Mouse (Mus musculus) E14TG2a.4 (cell line): ENCODE measurements at regions not wholly inside any gene's neighbourhood (a gene's known extent, or its start where the extent isn't known, plus 50 kb on each side); places are given as distances from the start of the nearest gene placed in this dataset.

Experiments used
- CTCF ChIP-seq: conservative IDR thresholded peaks from 2 replicates; pipeline ENCODE4 v1.5.1; 2014; ENCODE audit warnings: low read length
- NANOG ChIP-seq: IDR thresholded peaks from 2 replicates; pipeline ENCODE4 v1.6.1; 2014; ENCODE audit warnings: borderline replicate concordance, low read length, mixed read lengths
- POU5F1 ChIP-seq: IDR thresholded peaks from 2 replicates; pipeline ENCODE4 v1.6.1; 2014; ENCODE audit warnings: low read length, borderline replicate concordance

DNA sequence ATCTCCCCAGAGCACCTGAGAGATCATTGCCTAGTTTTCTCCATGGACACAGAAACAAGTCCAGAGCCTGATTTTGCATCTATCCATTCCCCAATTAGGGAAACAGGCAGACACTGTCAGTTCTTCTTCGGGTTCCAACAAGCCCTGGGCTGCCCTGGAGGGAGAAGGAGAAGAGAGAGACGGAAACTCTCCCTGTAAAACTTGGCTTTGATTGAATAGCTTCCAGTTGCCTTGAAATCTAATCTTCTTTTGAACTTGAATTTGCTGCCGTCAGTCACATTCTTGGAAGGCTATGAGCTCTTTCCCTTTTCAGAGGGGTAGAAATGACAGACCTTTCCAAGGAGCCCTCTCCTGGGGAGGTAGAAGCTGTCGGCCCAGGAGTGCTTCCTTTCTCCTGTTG is 75.0 kb downstream of the Thnsl2 start:
- no peak for TF ChIP-seq CTCF
- no peak for TF ChIP-seq NANOG
- no peak for TF ChIP-seq POU5F1
